Mouse (Mus musculus) neutrophil, adult 5-6 weeks (primary cell): ENCODE results near the gene Esam. TPM values are rescaled to one million over a fixed set of nuclear protein-coding genes. Genes with fewer than 3 reads are reported as not detected.

Experiments
- total RNA-seq: library from RNA; stranded (forward); fragments of 200-1000 nt; gene quantifications from 2 replicates; pipeline ENCODE4 v1.2.3, GENCODE M21; 2017

Esam gene
- total RNA-seq, 1 experiment from 2014 or later = 1.9 TPM

Other genes with a start within 250 kb of the Esam start
- 13.5 and 15.1 TPM in 2 replicates for gene Ccdc15, start 179.6 kb upstream of the Esam start, total RNA-seq
- gene Hepacam, start 160.7 kb upstream of the Esam start, total RNA-seq = not detected in 2 replicates
- gene Robo4, start 126.2 kb upstream of the Esam start, total RNA-seq = 0.12 TPM in 1 of 2 replicates, not detected in the other
- gene Robo3, start 94.8 kb upstream of the Esam start, total RNA-seq = not detected in 2 replicates
- gene Msantd2, start 38.8 kb upstream of the Esam start, total RNA-seq = 56.7 and 63.6 TPM in 2 replicates
- 0.70 TPM in 1 of 2 replicates, not detected in the other for gene Vsig2, start 11.2 kb downstream of the Esam start, total RNA-seq
- 13.3 and 15.0 TPM in 2 replicates for gene Nrgn, start 24.8 kb downstream of the Esam start, total RNA-seq
- gene Siae, start 27.6 kb downstream of the Esam start, total RNA-seq = 6.4 and 10.5 TPM in 2 replicates
- gene Spa17, start 85.6 kb downstream of the Esam start, total RNA-seq = 2.2 and 2.9 TPM in 2 replicates
- 49.5 and 53.0 TPM in 2 replicates for gene Tbrg1, start 129.2 kb downstream of the Esam start, total RNA-seq
- 0.25 TPM in 1 of 2 replicates, not detected in the other for gene Panx3, start 141.2 kb downstream of the Esam start, total RNA-seq
- gene Olfr160, start 188.2 kb downstream of the Esam start, total RNA-seq = not detected in 2 replicates
- not detected in 2 replicates for gene Olfr874, start 217.0 kb downstream of the Esam start, total RNA-seq
- gene Olfr875, start 243.8 kb downstream of the Esam start, total RNA-seq = not detected in 2 replicates